Mouse (Mus musculus) limb, embryonic 10.5 days (tissue): ENCODE data around the gene Cckbr. TPM values are rescaled to one million over a fixed set of nuclear protein-coding genes. Genes with fewer than 3 reads are reported as not detected.
"Not testable (repeated sequence)": the region's sequence is repeated elsewhere in the genome, so short reads cannot be mapped to it uniquely, and the experiment has no call there.

Experiments
- DNase-seq: peaks from one replicate; pipeline ENCODE4 v3.0.0-alpha.2; 2017; ENCODE audit warnings: low spot score
- H3K27ac ChIP-seq: fragments of 300-500 bp; sonication (generic); 2 replicates; pipeline ENCODE4 v1.5.1; 2016; ENCODE audit warnings: mild to moderate bottlenecking
- H3K27me3 ChIP-seq: fragments of 300-500 bp; sonication (generic); 2 replicates; pipeline ENCODE4 v1.6.1; 2016; ENCODE audit warnings: low read depth, mild to moderate bottlenecking; ENCODE audit not compliant: poor library complexity, severe bottlenecking
- H3K36me3 ChIP-seq: fragments of 300-500 bp; sonication (generic); 2 replicates; pipeline ENCODE4 v1.6.1; 2016; ENCODE audit warnings: mild to moderate bottlenecking, moderate library complexity
- H3K4me1 ChIP-seq: fragments of 300-500 bp; sonication (generic); 2 replicates; pipeline ENCODE4 v1.6.1; 2016
- H3K4me3 ChIP-seq: fragments of 300-500 bp; sonication (generic); 2 replicates; pipeline ENCODE4 v1.5.1; 2016; ENCODE audit warnings: mild to moderate bottlenecking, moderate library complexity
- H3K9me3 ChIP-seq: fragments of 300-500 bp; sonication (generic); replicated peaks from 2 replicates; pipeline ENCODE4 v1.6.1; 2016; ENCODE audit warnings: mild to moderate bottlenecking
- WGBS: fragments of 180-500 bp; shearing (Covaris S2); methylation state at CpG from one replicate; pipeline ENCODE4 v1.1.7; 2016; 5-methylcytosine and 5-hydroxymethylcytosine counted together
- polyA plus RNA-seq: library from polyadenylated mRNA; unstranded; fragments of >200 nt; fragmentation: Nextera tagmentation; extraction: Ambion mirVana; gene quantifications from 2 replicates; pipeline ENCODE4 v1.2.1, GENCODE M21; 2016

Gene Cckbr
- polyA plus RNA-seq, 1 experiment from 2014 or later, result 0.05 TPM

DNA sequence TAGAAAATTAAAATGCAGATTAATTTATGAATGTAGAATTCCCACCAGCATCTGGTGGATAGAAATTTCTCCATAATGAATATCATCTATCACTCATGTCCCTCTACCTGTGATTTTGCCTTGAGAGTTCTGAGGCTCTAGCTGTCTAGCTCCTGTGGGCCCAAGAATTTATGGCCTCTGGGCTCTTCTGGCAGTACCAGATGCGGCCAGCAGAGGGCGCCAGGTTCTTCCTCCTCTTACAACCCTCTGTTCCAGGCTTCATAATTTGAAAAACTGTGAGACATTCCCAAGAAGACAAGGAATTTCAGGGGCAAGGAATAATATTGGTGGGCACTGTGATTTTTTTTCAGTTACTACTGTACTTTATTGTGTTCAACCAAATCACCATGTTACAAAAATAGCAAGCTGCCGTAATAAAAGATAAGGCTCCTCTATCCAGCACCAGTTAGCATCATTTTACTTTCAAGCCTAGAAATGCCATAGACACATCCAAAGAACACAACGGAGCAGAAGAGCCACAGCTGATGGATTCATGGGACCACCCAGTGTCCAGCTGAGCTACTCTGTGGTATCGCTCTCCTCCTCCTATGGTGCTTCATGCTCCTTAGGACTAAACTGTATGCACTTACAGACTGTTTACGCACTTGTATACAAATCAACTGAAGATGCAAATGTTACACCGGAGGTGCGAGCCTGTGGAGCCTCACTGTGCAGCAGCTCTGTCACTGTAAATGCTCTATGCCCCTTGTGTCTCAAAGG, 13.5 kb upstream of the Cckbr start:
- H3K27me3 ChIP-seq, H3K27ac ChIP-seq: not testable (repeated sequence)
- 61% methylated on average over 8 of the region's 8 CpGs for WGBS

DNA sequence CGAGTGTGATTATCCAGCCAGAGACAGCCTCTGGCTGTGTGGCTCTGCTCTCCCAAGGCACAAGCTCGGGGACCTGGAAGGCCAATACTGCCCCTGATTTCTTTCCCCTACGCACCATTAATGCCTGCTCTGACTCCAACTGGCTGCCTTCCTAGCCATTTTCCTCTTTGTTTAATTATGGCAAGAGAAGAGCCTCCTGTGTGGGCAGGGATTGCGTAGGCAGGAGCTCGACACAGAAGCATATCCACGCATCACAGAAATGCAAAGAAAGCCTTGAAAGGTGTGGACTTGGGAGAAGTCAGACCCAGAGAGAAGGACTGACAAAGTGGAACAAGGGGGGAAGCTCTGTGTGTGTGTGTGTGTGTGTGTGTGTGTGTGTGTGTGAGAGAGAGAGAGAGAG, 11.1 kb upstream of the Cckbr start:
- no peak overlapping the region for H3K27ac ChIP-seq
- H3K27me3 ChIP-seq, result peaks cover 6% of the 10 kb centered on the region; the same call in 1 of the 2 replicates
- 59% methylated on average over 6 of the region's 6 CpGs for WGBS
- H3K9me3 ChIP-seq, result no peaks in the 10 kb centered on the region
- H3K36me3 ChIP-seq, result no peaks in the 10 kb centered on the region
- no peaks in the 10 kb centered on the region for H3K4me1 ChIP-seq
- H3K4me3 ChIP-seq, result no peak overlapping the region
- DNase-seq, result no peak

More for the DNA sequence above, 13.5 kb upstream of the Cckbr start:
- not testable (repeated sequence) for H3K9me3 ChIP-seq, H3K4me1 ChIP-seq, H3K4me3 ChIP-seq, H3K36me3 ChIP-seq
- DNase-seq, result peak; percentile 84

DNA sequence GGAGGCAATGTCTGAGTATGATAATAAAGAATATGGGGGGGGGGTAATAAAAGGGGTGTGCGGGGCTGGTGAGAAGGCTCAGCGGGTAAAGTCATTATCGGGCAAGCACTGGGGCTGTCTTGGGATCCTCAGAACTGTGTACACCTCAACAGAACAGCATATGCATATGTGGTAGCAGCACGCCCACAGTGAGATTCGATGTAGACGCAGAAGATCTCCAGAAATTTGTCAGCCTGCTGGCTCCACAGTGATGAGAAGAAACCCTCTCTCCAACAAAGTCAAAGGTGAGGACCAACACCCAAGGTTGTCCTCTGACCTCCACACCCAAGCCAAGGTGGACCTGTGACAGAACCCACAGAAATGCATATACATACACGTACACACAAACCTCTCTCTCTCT, 9.0 kb upstream of the Cckbr start:
- no peak for DNase-seq
- 92% methylated on average over 7 of the region's 7 CpGs for WGBS
- H3K9me3 ChIP-seq, result no peaks in the 10 kb centered on the region

DNA sequence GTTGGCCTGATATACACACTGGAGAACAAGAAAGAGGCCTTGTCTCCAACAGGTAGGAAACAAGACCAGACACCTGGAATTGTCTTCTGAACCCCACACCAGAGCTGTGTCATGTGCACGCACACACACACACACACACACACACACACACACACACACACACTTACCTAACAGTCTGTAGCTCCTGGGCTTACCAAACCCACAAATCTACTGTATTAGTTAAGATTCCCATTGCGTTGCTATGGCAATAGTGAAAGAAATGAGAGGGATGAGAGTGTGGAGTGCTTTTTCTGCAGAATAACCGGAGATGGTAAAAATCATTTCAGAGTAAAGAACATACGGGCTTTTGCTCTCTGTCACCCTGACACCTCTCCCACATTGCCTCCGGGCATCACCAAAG, 7.4 kb upstream of the Cckbr start:
- Histone ChIP-seq H3K36me3 (no peaks in the 10 kb centered on the region), H3K27ac (no peak overlapping the region), H3K4me3 (no peak overlapping the region), H3K9me3 (no peaks in the 10 kb centered on the region), H3K4me1 (no peaks in the 10 kb centered on the region), H3K27me3 (peaks cover 7% of the 10 kb centered on the region; the same call in 1 of the 2 replicates)
- DNase-seq, result no peak
- 83% methylated on average over 5 of the region's 5 CpGs for WGBS

More for the DNA sequence above, 9.0 kb upstream of the Cckbr start:
- no peak overlapping the region for H3K4me3 ChIP-seq
- H3K36me3 ChIP-seq, result no peaks in the 10 kb centered on the region
- H3K27me3 ChIP-seq, result peaks cover 6% of the 10 kb centered on the region; the same call in 1 of the 2 replicates
- no peaks in the 10 kb centered on the region for H3K4me1 ChIP-seq
- no peak overlapping the region for H3K27ac ChIP-seq

DNA sequence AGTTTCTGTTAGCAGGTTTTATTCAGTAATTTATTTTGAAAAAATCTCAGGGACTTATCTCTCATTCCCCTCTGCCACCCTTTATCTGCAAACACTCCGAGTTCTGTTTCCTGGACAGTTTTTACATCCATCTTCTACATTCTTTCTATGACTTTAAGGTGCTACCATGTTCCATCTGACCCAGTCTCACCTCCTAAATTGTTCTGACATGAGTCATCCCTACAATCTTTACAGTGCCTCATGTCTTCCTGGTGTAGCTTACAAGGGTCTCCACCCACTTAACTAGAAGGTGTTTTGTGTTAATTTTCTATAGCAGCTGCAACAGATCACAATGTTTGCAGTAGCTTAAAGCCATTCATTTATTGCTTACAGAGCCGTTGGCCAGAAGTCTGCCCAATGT, 4.6 kb upstream of the Cckbr start:
- DNase-seq, result no peak
- Histone ChIP-seq H3K4me1 (peaks cover 8% of the 10 kb centered on the region; the same call in 1 of the 2 replicates), H3K4me3 (no peak overlapping the region), H3K9me3 (no peaks in the 10 kb centered on the region), H3K36me3 (no peaks in the 10 kb centered on the region), H3K27me3 (peaks cover 29% of the 10 kb centered on the region), H3K27ac (no peak overlapping the region)
- WGBS, result 60% methylated on average over 2 of the region's 2 CpGs

DNA sequence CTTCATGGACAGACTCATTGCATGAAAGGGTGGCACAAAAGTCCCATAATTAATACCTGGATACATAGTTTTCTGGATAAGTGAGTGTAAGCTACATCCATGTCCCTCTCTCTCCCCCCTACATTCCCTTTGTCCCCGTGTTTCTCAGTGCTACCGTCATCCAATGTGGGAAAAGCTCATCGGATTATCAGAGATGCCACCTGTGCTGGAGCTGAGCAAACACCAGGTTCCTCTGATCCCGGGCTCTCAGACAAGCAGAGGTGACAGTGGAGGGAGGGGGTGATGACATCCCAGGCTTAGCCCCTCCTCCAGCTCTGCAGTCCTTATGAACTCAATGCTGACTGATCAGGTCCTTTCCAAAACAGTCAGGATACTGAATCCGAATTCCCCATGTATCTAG, 1.2 kb upstream of the Cckbr start:
- H3K27me3 ChIP-seq, result peaks cover 56% of the 10 kb centered on the region

DNA sequence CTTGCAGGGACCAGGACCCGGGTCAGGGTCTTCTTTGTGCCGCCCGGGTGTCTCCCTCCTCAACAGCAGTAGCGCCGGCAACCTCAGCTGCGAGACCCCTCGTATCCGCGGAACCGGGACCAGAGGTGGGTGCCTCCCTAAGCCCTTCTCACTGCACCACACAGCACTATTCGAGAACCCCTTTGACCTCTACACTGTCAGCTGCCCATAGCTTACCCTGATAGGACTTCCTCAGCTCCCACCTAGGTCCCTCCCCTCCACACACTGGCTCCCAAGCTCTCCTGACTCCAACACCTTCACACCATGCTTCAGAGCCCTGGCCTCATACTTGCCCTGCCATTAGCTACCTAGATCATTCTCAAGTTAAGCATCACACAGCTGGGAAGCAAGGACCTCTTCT, 520 bp downstream of the Cckbr start:
- Histone ChIP-seq H3K4me3 (peak overlapping the region; percentile 50), H3K36me3 (no peaks in the 10 kb centered on the region), H3K4me1 (peaks cover 11% of the 10 kb centered on the region; the same call in 1 of the 2 replicates), H3K27me3 (peaks cover 56% of the 10 kb centered on the region), H3K9me3 (no peaks in the 10 kb centered on the region), H3K27ac (no peak overlapping the region; the same call in 1 of the 2 replicates)
- no peak for DNase-seq
- under 1% methylated on average over 11 of the region's 11 CpGs for WGBS

More for the DNA sequence above, 1.2 kb upstream of the Cckbr start:
- Histone ChIP-seq H3K9me3 (no peaks in the 10 kb centered on the region), H3K4me1 (peaks cover 11% of the 10 kb centered on the region; the same call in 1 of the 2 replicates), H3K36me3 (no peaks in the 10 kb centered on the region), H3K4me3 (no peak overlapping the region), H3K27ac (no peak overlapping the region)
- DNase-seq, result no peak
- WGBS, result 18% methylated on average over 5 of the region's 5 CpGs

DNA sequence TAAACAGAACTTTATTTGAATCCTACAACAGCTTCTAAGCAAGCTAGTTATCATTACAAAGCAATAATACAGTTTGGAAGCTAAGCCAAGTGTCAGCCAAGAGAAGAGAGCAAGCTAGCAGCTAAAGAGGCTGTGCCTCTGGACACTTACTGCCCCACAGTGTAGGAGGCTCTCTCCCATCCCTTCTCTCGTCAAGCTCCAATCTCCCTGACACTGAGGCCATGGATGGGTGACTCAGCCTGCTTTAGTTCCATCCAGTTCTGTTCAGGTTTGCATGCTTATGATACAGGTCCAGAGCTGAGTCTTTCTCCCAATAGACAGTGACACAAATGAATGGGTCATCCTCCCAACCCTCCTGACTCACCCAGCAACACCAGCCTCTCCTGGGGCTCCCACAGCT, 6.5 kb downstream of the Cckbr start:
- 47% methylated on average over 1 of the region's 1 CpGs for WGBS

DNA sequence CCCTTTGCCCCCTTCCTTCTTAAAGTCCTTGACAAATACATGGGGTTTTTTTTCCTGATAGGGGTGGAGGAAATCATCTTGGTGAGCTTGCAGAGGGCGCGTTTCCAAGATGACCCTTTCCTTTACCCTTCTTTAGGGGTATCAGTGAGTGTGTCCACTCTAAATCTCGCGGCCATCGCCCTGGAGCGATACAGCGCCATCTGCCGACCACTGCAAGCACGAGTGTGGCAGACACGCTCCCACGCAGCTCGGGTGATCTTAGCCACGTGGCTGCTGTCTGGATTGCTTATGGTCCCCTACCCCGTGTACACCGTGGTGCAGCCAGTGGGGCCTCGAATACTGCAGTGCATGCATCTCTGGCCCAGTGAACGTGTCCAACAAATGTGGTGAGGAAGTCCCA, 8.3 kb downstream of the Cckbr start:
- H3K36me3 ChIP-seq, result no peaks in the 10 kb centered on the region
- H3K27me3 ChIP-seq, result no peaks in the 10 kb centered on the region; the same call in 1 of the 2 replicates
- DNase-seq, result no peak
- WGBS, result 83% methylated on average over 17 of the region's 17 CpGs
- no peaks in the 10 kb centered on the region for H3K9me3 ChIP-seq
- no peak overlapping the region for H3K27ac ChIP-seq
- H3K4me1 ChIP-seq, result no peaks in the 10 kb centered on the region
- no peak overlapping the region for H3K4me3 ChIP-seq

More for the DNA sequence above, 6.5 kb downstream of the Cckbr start:
- Histone ChIP-seq H3K27me3 (peaks cover 16% of the 10 kb centered on the region), H3K36me3 (no peaks in the 10 kb centered on the region), H3K27ac (no peak overlapping the region), H3K4me1 (no peaks in the 10 kb centered on the region), H3K4me3 (no peak overlapping the region), H3K9me3 (no peaks in the 10 kb centered on the region)
- DNase-seq, result no peak

DNA sequence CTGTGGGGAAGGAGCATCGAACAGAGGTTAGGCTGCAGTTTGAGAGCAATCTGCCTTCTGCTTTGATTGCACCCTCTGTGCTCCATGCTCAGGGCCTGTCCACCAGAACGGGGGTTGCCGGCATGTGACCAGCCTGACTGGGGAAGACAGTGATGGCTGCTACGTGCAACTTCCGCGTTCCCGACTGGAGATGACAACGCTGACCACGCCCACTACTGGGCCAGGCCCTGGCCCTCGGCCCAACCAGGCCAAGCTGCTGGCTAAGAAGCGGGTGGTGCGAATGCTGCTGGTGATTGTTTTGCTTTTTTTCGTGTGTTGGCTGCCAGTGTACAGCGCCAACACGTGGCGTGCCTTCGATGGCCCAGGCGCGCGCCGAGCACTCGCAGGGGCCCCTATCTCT, 9.3 kb downstream of the Cckbr start:
- no peaks in the 10 kb centered on the region; the same call in 1 of the 2 replicates for H3K27me3 ChIP-seq
- 83% methylated on average over 22 of the region's 22 CpGs for WGBS
- H3K4me3 ChIP-seq, result no peak overlapping the region
- no peak overlapping the region for H3K27ac ChIP-seq
- DNase-seq, result no peak
- no peaks in the 10 kb centered on the region for H3K9me3 ChIP-seq
- H3K4me1 ChIP-seq, result no peaks in the 10 kb centered on the region
- H3K36me3 ChIP-seq, result no peaks in the 10 kb centered on the region

DNA sequence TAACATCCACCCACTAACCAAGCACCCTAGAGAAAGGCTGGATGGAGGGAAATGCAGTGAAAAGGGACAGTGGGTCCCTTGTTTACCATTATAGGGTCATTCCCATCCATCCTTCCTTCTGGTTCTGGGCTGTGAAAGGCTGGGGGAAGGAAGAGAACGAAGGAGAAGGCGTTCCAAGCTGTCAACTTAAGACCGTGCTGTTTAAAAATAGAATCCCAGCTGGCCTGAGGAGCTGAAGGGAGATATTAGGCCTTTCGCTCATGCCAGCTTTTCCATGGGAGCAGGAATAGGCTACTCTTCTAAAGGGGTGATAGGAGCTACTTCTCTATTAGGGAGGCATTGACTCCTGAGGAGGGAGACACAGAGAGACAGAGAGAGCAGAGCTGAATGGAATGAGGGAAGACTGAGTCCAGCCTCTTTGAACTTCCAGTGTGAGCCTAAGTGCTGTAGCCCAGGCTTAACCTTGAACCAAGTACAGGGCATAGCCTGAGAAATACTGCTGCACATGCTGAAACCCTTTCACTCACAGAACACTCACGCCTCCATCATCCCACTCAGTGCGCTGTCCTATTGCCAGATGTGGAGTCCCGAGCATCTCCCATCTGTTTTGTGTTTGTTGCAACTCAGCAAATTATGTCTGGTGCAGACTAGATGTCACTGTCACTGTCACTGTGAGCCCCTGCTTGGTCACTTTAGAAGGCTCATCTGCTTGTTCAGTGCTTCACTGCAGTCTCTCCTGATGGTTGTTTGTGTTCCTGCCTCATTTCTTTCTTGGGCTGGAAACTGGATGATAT, 12.6 kb downstream of the Cckbr start:
- 75% methylated on average over 7 of the region's 7 CpGs for WGBS

DNA sequence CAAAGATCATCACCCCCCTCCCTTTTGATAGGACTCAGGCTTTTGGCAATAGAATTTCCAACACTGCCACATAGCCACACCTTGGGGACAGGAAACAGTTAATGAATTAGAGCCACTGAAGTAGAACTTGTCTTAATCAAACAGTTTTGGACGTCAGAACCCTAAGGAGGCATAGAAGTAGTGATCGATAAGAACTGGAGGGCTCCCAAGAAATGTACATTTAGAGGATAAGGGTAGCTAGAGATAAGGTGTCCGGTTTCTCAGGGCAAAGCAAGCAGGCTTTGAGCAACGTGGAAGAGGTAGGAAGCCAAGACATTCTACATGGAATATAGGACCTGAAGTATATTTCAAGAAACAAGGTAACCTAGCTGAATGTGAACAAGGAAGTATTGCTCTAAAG, 15.9 kb downstream of the Cckbr start:
- DNase-seq, result no peak
- H3K9me3 ChIP-seq, result no peaks in the 10 kb centered on the region
- H3K4me3 ChIP-seq, result no peak overlapping the region
- no peaks in the 10 kb centered on the region for H3K27me3 ChIP-seq
- no peaks in the 10 kb centered on the region for H3K4me1 ChIP-seq
- no peaks in the 10 kb centered on the region for H3K36me3 ChIP-seq
- H3K27ac ChIP-seq, result no peak overlapping the region
- WGBS, result 70% methylated on average over 4 of the region's 4 CpGs

More for the DNA sequence above, 12.6 kb downstream of the Cckbr start:
- H3K36me3 ChIP-seq, result no peaks in the 10 kb centered on the region
- no peak overlapping the region for H3K27ac ChIP-seq
- H3K27me3 ChIP-seq, result no peaks in the 10 kb centered on the region
- no peaks in the 10 kb centered on the region for H3K9me3 ChIP-seq
- no peaks in the 10 kb centered on the region for H3K4me1 ChIP-seq
- no peak overlapping the region for H3K4me3 ChIP-seq
- no peak for DNase-seq

DNA sequence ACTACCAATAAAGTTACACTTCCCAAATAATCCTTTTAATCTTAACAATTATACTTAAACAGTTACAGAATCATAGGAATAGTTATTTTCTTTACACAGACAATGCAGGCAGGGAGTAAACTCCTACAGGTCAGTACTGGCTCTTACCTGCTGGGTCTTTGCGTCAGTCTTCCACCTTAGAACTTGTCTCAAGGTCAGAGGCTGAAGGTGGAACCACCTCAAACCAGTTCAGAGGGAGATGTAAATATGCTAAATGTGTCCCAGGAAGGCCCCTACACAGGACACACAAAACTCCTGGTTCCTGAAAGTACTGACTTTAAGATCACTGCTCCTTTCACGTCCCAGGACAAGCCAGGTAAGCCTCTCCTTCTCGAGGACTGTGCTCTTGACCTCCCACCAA, 19.5 kb downstream of the Cckbr start:
- Histone ChIP-seq H3K4me1 (no peaks in the 10 kb centered on the region), H3K27ac (no peak overlapping the region), H3K36me3 (no peaks in the 10 kb centered on the region), H3K9me3 (no peaks in the 10 kb centered on the region), H3K27me3 (no peaks in the 10 kb centered on the region), H3K4me3 (no peak overlapping the region)
- WGBS, result 84% methylated on average over 3 of the region's 3 CpGs
- no peak for DNase-seq
